Mouse (Mus musculus) ES-Bruce4 (cell line): Measurements from ENCODE around the gene Abhd12b.

Source experiments
- CTCF ChIP-seq: IDR thresholded peaks from one replicate; pipeline ENCODE4 v1.8.1; 2011; ENCODE audit warnings: low read depth, low read length
- EP300 ChIP-seq: IDR thresholded peaks from 2 replicates; pipeline ENCODE4 v1.6.1; 2011; ENCODE audit warnings: low read depth, low read length; ENCODE audit not compliant: insufficient read depth
- POLR2A ChIP-seq: IDR thresholded peaks from one replicate; pipeline ENCODE4 v1.8.1; 2011; ENCODE audit warnings: low read length; ENCODE audit not compliant: insufficient read depth

- TF ChIP-seq CTCF = no peak
- no peak for TF ChIP-seq POLR2A
- TF ChIP-seq EP300 = no peak
Observed at GRCm38 (mm10) chr12:70111367-70112089, 42.4 kb upstream of the Abhd12b start.
